Mouse (Mus musculus) limb, embryonic 11.5 days (tissue): ENCODE measurements at regions not wholly inside any gene's neighbourhood (a gene's known extent, or its start where the extent isn't known, plus 50 kb on each side); places are given as distances from the start of the nearest gene placed in this dataset.
A peak's percentile ranks its signal among the peaks of the same experiment; 100 is the strongest.

Source experiments
- ATAC-seq: fragments of 200-750 bp; cut with Nextera tagmentation; 2 replicates; pipeline ENCODE4 v1.8.0; 2017; ENCODE audit warnings: low read depth; ENCODE audit not compliant: insufficient number of reproducible peaks, low FRiP score, low TSS enrichment
- DNase-seq: peaks from one replicate; pipeline ENCODE4 v3.0.0-alpha.2; 2015; ENCODE audit warnings: low spot score
- H3K27ac ChIP-seq: fragments of 300-500 bp; sonication (generic); replicated peaks from 2 replicates; pipeline ENCODE4 v1.5.1; 2014; ENCODE audit warnings: low read depth, mild to moderate bottlenecking, low read length
- H3K27me3 ChIP-seq: fragments of 300-500 bp; sonication (generic); 2 replicates; pipeline ENCODE4 v1.6.1; 2014; ENCODE audit warnings: mild to moderate bottlenecking, low read length, mixed read lengths; ENCODE audit not compliant: control insufficient read depth, insufficient read depth
- H3K36me3 ChIP-seq: fragments of 300-500 bp; sonication (generic); 2 replicates; pipeline ENCODE4 v1.6.1; 2014; ENCODE audit warnings: mild to moderate bottlenecking, low read length, moderate library complexity, mixed read lengths; ENCODE audit not compliant: control insufficient read depth, insufficient read depth
- H3K4me1 ChIP-seq: fragments of 300-500 bp; sonication (generic); 2 replicates; pipeline ENCODE4 v1.6.1; 2014; ENCODE audit warnings: low read length, mixed read lengths; ENCODE audit not compliant: control insufficient read depth, insufficient read depth
- H3K4me2 ChIP-seq: fragments of 300-500 bp; sonication (generic); 2 replicates; pipeline ENCODE4 v1.6.1; 2014; ENCODE audit warnings: low read depth, mild to moderate bottlenecking, moderate library complexity; ENCODE audit not compliant: severe bottlenecking
- H3K4me3 ChIP-seq: fragments of 300-500 bp; sonication (generic); 2 replicates; pipeline ENCODE4 v1.5.1; 2014; ENCODE audit warnings: low read depth, low read length
- H3K9ac ChIP-seq: fragments of 300-500 bp; sonication (generic); 2 replicates; pipeline ENCODE4 v1.6.1; 2014; ENCODE audit warnings: mild to moderate bottlenecking, low read length
- H3K9me3 ChIP-seq: fragments of 300-500 bp; sonication (generic); 2 replicates; pipeline ENCODE4 v1.6.1; 2016; ENCODE audit warnings: low read length; ENCODE audit not compliant: control insufficient read depth
- WGBS: fragments of 180-500 bp; shearing (Covaris S2); extraction: QIAGEN DNeasy Blood & Tissue Kit; methylation state at CpG from one replicate; pipeline ENCODE4 v1.1.7; 2014; 5-methylcytosine and 5-hydroxymethylcytosine counted together

DNA sequence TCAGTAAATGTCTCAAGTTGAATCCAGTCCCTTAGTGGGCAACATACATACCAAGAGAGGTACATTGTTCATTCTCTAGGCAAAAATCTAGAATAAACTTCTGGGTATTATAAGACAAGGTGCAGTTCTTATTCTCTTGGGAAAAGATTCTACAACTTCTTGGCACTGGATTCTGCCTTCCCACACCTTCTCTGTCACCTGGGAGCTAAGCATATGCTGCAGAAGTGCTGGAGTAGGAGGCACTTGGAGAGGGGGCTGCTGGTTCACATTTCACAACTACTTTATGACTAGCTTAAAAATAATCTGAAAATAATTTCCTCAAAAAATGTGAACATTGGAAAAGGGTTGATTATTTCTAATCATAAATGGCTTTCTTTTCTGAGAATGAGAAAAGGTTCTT, 602.8 kb downstream of the Btbd3 start:
- no peaks in the 10 kb centered on the region for H3K27me3 ChIP-seq
- ATAC-seq (no peak), DNase-seq (no peak)
- no peaks in the 10 kb centered on the region for H3K9me3 ChIP-seq
- no peaks in the 10 kb centered on the region for H3K36me3 ChIP-seq
- H3K9ac ChIP-seq = no peak overlapping the region
- H3K4me1 ChIP-seq = no peaks in the 10 kb centered on the region
- no peak overlapping the region for H3K4me2 ChIP-seq
- H3K27ac ChIP-seq = no peak overlapping the region
- H3K4me3 ChIP-seq = no peak overlapping the region

DNA sequence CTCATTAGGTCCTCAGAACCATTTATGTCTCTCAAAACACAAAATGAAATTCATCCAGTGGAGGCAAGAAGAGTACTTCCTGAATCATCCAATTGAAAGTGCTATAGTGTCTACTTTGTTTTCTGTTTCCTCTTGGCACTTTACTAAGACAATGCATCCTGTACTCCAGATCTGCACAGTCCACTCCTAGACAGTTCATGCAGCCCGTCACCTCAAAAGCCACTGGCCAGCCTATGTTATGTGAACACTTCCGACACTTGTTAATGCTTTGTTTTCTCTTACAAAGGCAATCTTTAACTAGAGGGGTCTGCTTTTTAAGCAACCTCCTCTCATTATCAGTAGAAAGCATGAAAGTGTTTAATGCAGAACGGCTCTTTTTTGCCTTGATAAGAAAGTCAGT, 597.1 kb upstream of the Sptlc3 start:
- Histone ChIP-seq H3K4me2 (no peak overlapping the region), H3K27me3 (no peaks in the 10 kb centered on the region), H3K4me1 (no peaks in the 10 kb centered on the region), H3K4me3 (no peak overlapping the region), H3K36me3 (no peaks in the 10 kb centered on the region), H3K9ac (no peak overlapping the region), H3K9me3 (no peaks in the 10 kb centered on the region), H3K27ac (no peak overlapping the region)
- DNase-seq (no peak), ATAC-seq (no peak)
- WGBS = 67% methylated on average over 3 of the region's 3 CpGs

DNA sequence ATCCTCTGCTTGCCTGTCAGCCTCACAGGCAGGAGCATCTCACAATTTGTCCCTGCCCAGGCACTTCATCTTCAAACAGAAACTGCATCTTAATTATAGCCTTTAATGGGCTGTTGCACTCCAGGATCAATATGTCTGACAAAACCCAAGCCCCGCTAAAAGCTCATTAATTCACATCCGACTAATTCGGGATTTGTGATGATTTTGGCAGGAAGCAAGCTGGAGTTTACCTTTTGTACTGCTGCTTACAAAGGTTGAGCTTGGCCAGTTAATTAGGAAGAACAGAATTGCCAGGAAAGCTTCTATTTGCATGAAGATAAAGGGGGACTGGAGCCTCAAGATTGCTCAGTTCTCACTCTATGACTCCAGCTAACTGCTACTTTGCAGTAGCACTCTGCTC, 596.6 kb upstream of the Sptlc3 start:
- Histone ChIP-seq H3K4me1 (no peaks in the 10 kb centered on the region), H3K4me2 (no peak overlapping the region), H3K27me3 (no peaks in the 10 kb centered on the region), H3K9ac (no peak overlapping the region), H3K36me3 (no peaks in the 10 kb centered on the region), H3K4me3 (no peak overlapping the region), H3K9me3 (no peaks in the 10 kb centered on the region), H3K27ac (no peak overlapping the region)
- DNase-seq = no peak
- 17% methylated on average over 3 of the region's 3 CpGs for WGBS
- no peak for ATAC-seq

DNA sequence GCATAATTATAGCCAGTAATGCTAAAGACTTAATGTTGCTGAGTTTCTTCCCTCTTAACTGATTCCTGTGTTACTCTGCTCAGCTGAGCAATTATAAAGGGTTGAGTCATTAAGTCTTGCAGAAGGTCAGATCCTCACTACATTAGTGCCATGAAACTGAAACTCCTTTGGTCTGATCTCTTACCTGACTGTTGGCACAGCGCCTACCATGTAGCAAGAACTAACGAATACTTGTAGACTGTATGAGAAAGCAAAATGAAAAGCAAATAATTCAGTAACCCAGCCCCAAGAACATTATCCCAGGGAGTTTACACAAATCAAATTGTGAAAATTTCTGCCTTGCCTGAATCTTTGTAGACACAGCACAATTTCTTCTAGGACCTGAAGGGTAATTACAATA, 556.5 kb upstream of the Sptlc3 start:
- Histone ChIP-seq H3K4me2 (no peak overlapping the region), H3K4me1 (no peaks in the 10 kb centered on the region), H3K9me3 (no peaks in the 10 kb centered on the region), H3K9ac (no peak overlapping the region), H3K27me3 (no peaks in the 10 kb centered on the region), H3K27ac (no peak overlapping the region), H3K36me3 (no peaks in the 10 kb centered on the region), H3K4me3 (no peak overlapping the region)
- 95% methylated on average over 2 of the region's 2 CpGs for WGBS
- DNase-seq = no peak
- no peak for ATAC-seq

DNA sequence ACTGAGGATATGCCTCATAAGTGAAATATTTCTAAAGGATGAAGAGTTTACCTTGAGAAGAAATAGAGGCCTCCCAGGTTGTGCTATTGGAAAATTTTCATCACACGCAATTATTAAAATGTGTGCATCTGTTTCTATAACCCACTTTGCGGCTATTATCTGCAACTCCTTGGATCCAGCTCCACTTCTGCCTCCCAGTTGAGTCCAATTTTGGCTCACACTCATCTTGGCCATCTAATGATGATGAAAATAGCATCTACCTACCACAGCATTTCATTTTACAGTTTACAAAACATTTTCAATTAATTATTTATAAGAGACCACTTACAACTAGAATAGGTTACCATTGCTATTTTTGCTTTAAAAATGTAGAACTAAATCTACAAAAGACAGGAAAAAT, 554.3 kb upstream of the Sptlc3 start:
- H3K27me3 ChIP-seq = no peaks in the 10 kb centered on the region
- 95% methylated on average over 2 of the region's 2 CpGs for WGBS
- no peak overlapping the region for H3K4me2 ChIP-seq
- no peaks in the 10 kb centered on the region for H3K4me1 ChIP-seq
- no peaks in the 10 kb centered on the region for H3K36me3 ChIP-seq
- ATAC-seq (no peak), DNase-seq (no peak)
- no peaks in the 10 kb centered on the region for H3K9me3 ChIP-seq
- no peak overlapping the region for H3K9ac ChIP-seq
- no peak overlapping the region for H3K4me3 ChIP-seq
- no peak overlapping the region for H3K27ac ChIP-seq

DNA sequence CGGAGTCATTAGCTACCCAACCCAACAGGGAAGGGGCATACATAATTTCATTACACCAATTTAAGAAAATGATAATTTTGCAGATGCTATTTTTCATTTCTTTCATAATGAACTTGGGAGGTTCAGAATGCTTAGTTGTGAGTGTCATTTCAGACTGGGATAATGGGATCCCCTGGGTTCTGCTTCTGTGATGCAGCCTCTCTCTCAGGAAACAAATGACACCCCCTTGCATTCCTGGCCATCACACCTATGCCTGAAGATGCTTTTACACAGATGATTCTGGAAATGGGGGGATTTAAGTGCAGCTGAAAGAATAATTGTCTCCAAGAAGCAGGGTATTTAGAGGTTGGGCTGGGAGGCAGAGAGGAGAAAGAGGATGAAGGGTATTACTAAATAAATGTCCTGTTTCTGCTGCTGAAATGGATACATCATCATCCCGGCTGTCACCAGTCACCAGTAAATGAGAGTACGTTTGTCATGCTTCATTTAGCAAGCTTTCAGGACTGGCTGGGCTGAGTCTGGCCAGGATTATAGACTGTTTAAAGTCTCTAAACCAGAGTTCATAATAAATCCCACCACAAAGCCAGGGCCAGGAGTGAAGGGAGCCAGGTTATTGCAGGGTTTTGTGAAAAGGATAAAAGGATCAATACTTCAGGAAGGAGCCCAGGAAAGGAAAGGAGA, 527.5 kb upstream of the Sptlc3 start:
- no peaks in the 10 kb centered on the region for H3K27me3 ChIP-seq
- no peak overlapping the region for H3K4me3 ChIP-seq
- DNase-seq (no peak), ATAC-seq (no peak)
- no peak overlapping the region for H3K9ac ChIP-seq
- H3K4me1 ChIP-seq = no peaks in the 10 kb centered on the region
- H3K36me3 ChIP-seq = no peaks in the 10 kb centered on the region
- H3K4me2 ChIP-seq = no peak overlapping the region
- H3K9me3 ChIP-seq = no peaks in the 10 kb centered on the region
- H3K27ac ChIP-seq = no peak overlapping the region
- 57% methylated on average over 3 of the region's 3 CpGs for WGBS

DNA sequence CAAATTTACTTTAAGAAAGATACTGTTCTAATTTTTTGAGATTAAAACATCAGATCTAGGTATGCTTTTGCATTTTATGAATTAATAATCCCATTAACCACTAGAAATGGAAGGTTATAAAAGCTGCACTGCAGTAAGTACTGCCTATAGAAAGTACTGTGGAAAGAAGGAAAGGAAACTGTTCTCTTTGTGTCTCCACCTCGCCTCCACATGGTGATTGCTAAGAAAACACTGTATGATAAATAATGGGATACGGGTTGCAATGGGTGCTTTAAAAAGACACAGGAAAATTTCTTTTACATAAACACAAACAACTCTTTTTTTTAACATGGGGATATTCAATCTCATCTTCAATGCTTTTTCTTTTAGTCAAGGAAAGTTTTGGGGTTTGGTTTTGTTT, 519.2 kb upstream of the Sptlc3 start:
- 60% methylated on average over 2 of the region's 2 CpGs for WGBS

DNA sequence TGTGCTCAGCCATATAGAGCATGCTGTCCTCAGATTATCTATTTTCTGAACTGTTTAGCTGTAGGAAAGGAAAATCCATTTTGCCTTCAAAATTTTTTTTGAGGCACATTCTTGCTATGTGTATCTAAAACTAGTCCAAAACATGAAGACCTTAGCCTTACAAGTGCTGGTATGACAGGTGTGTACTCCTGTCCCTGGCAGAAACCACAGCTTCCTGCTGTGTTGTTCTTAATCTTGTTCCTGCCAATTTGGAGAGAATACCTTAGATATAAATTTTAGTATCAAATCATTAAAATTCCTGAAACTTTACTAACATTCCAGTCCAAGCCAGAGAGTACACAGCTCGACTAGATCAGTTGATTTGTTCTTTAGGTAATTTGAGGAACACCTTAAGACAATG, 503.7 kb upstream of the Sptlc3 start:
- no peak overlapping the region for H3K4me3 ChIP-seq
- no peaks in the 10 kb centered on the region for H3K4me1 ChIP-seq
- H3K4me2 ChIP-seq = no peak overlapping the region
- DNase-seq = no peak
- no peak overlapping the region for H3K27ac ChIP-seq
- no peaks in the 10 kb centered on the region for H3K9me3 ChIP-seq
- no peak for ATAC-seq
- H3K27me3 ChIP-seq = no peaks in the 10 kb centered on the region
- H3K36me3 ChIP-seq = no peaks in the 10 kb centered on the region
- WGBS = 39% methylated on average over 1 of the region's 1 CpGs
- H3K9ac ChIP-seq = no peak overlapping the region

More for the DNA sequence above, 519.2 kb upstream of the Sptlc3 start:
- no peak for DNase-seq
- H3K4me3 ChIP-seq = no peak overlapping the region
- ATAC-seq = no peak
- no peak overlapping the region for H3K9ac ChIP-seq
- no peak overlapping the region for H3K27ac ChIP-seq
- no peaks in the 10 kb centered on the region for H3K9me3 ChIP-seq
- no peak overlapping the region for H3K4me2 ChIP-seq
- H3K27me3 ChIP-seq = no peaks in the 10 kb centered on the region
- no peaks in the 10 kb centered on the region for H3K4me1 ChIP-seq
- H3K36me3 ChIP-seq = no peaks in the 10 kb centered on the region

DNA sequence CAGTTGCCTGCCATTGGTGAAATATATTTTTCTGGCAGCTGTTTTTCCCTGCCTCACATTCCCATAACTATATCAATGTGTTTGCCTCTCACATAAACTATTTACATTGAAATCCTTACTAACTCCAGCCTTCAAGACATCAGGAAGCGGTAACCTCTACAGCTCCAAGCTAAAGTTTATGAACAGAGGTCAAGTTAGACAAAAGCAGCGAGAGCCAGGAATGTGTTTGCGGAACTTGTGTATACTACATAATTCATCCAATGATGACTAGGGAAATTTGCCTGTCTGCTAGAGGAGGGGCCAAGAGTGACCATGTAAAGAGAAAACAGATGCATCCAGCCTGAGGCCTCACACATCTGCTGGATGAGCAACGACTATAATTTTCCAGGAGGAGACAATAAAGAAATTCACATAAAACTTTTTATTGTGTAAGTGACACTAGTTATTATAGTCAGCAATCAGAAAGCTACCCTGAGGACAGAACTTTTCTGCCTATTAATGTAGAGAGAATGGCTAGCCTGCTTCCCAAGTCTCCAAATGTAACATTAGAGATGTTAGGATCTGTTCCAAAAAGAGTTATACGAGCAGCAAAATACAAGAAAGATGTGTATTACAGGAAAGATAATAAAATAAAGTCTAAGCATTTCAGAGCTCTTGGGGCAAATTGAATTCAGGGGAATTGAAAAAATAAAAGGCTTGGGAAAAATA, 461.5 kb upstream of the Sptlc3 start:
- no peak overlapping the region for H3K27ac ChIP-seq
- peak; percentile 28 for DNase-seq

More for the DNA sequence above, 461.5 kb upstream of the Sptlc3 start:
- 62% methylated on average over 5 of the region's 5 CpGs for WGBS
- no peak for ATAC-seq
- H3K27me3 ChIP-seq = no peaks in the 10 kb centered on the region
- no peaks in the 10 kb centered on the region for H3K36me3 ChIP-seq
- no peak overlapping the region for H3K4me2 ChIP-seq
- H3K4me1 ChIP-seq = no peaks in the 10 kb centered on the region
- no peaks in the 10 kb centered on the region for H3K9me3 ChIP-seq
- no peak overlapping the region for H3K9ac ChIP-seq
- no peak overlapping the region for H3K4me3 ChIP-seq
